ENCODE assay signal across 16 mouse cellular contexts in the genomic region with DNA sequence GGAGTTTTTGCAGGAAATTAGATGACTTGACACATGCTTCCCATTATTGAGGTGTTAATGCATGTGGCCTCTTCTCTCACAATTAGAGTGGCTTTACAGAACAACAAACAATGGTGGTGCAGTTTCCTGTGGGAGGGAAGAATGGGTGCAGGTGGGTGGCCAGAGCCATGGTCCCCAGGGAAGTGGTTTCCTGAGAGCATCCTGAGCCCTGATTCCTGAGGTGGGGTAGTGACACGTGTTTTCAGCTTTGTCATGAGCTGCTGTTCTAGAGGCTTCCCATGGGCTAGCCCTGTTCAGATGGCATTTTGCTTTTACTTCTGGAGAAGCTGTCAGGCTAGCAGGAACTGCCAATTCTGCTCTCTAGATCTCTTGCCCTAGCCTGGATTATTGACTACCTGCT. TPM values are rescaled to one million over a fixed set of nuclear protein-coding genes. Genes with fewer than 3 reads are reported as not detected.
DNase-seq lines count a peak whose midpoint lies in the region; ATAC-seq and TF ChIP-seq lines count a peak whose summit lies in the region.
"Had no signal": no experiment of that assay in that cellular context is flagged by ENCODE, and none has a peak within 500 bp of the region (broad histone marks: within the 10 kb centered on the region; RNA-seq: fewer than 3 reads in every experiment).

No protein-coding gene starts in this region.

- H3K27me3 ChIP-seq in kidney, adult 2 months (replicated peaks; ENCODE audit: control insufficient read depth, insufficient read depth, low read length) = no peaks in the 10 kb centered on the region
- H3K27me3 ChIP-seq: liver, embryonic 12.5 days had no signal

- WGBS in kidney, adult 2 months = 73% methylated on average over 1 of the region's 1 CpGs

- peaks cover 6% of the 10 kb centered on the region for H3K4me1 ChIP-seq in kidney, adult 2 months (ENCODE audit: control insufficient read depth, insufficient read depth, low read length)
- H3K4me1 ChIP-seq in brown adipose tissue, adult 24 weeks (ENCODE audit: control insufficient read depth, insufficient read depth, insufficient read length, low read length) = peaks cover 33% of the 10 kb centered on the region

- H3K4me3 ChIP-seq in kidney, adult 2 months (ENCODE audit: insufficient read depth, low read depth, low read length) = no peak overlapping the region
- no peak overlapping the region for H3K4me3 ChIP-seq in brown adipose tissue, adult 24 weeks (ENCODE audit: insufficient read depth, low read depth, low read length)
- H3K4me3 ChIP-seq: liver, embryonic 12.5 days had no signal

- no peak for TF ChIP-seq POLR2A in kidney, adult 2 months (IDR thresholded peaks at IDR 0.05; ENCODE audit: low read depth, low read length)

- no peak for ATAC-seq in erythroblast, adult 5-6 weeks (replicated peaks; ENCODE audit: low FRiP score, poor library complexity, severe bottlenecking)
- ATAC-seq: forebrain, embryonic 14.5 days; liver, embryonic 12.5 days had no signal

- H3K36me3 ChIP-seq in kidney, adult 2 months (ENCODE audit: control insufficient read depth, insufficient read depth, low read length) = no peaks in the 10 kb centered on the region
- H3K36me3 ChIP-seq: G1E; liver, embryonic 12.5 days had no signal

- peak overlapping the region; percentile 7; the same call in 1 of the 2 replicates for H3K27ac ChIP-seq in kidney, adult 2 months (ENCODE audit: insufficient read depth, low read depth, low read length)
- H3K27ac ChIP-seq in brown adipose tissue, adult 24 weeks (replicated peaks; ENCODE audit: low read depth, low read length) = peak overlapping the region; percentile 78
- H3K27ac ChIP-seq: liver, embryonic 12.5 days; stomach, postnatal 0 days had no signal

- no peak for TF ChIP-seq CTCF in kidney, adult 2 months (conservative IDR thresholded peaks at IDR 0.05; ENCODE audit: insufficient read depth, insufficient read length, low read depth, low read length)

- intact Hi-C loops in heart, postnatal 10 days (cut with DNase I) = no loop called here

- DNase-seq in kidney, adult 2 months = peak; percentile 36
- DNase-seq in kidney, postnatal 4 days = no peak
- peak; percentile 61 for DNase-seq in heart, adult 8-10 months (ENCODE audit: low spot score)
- DNase-seq in heart, postnatal 10 days = peak; percentile 38 to 47
- no peak for DNase-seq in Muller cell, postnatal 12 days (ENCODE audit: inconsistent ontology term)
- DNase-seq: adrenal gland, adult 8-10 months; cerebellum, adult 9-11 months; embryo, embryonic 11 days; lung, postnatal 10 days; thymus, postnatal 25 days had no signal

RNA-seq across cellular contexts. Expression of gene Grk5, which starts 59.4 kb away (rescaled TPM):
- 2.5 and 2.8 TPM in 2 replicates for polyA plus RNA-seq in kidney, adult 2 months (2012; rRNA removed)
- polyA plus RNA-seq in brown adipose tissue, adult 24 weeks (2012; ENCODE audit: insufficient read depth, insufficient read length, missing spikeins) = 16.7 and 22.8 TPM in 2 replicates
- 10 to 100 TPM; 21.4 to 45.5 (median 35.8) TPM for total RNA-seq in heart, adult 8-10 months (2022)
- total RNA-seq in heart, postnatal 10 days (2021) = 10 to 100 TPM; 26.3 to 28.3 TPM
- 2.7 and 12.1 TPM in 2 replicates for total RNA-seq in erythroblast, adult 5-6 weeks (2015; ENCODE audit: low replicate concordance)
- total RNA-seq in erythroblast, adult 5-6 weeks (2017; ENCODE audit: low replicate concordance) = 5.2 and 14.6 TPM in 2 replicates

Comparison
In these comparisons a context has a peak if more than half of its experiments do, and no peak if none do; other contexts are left out.
1. DNase-seq: peak in kidney, adult 2 months (single experiment), heart, adult 8-10 months (single experiment) and heart, postnatal 10 days (2 of 2); none in kidney, postnatal 4 days (0 of 2) and Muller cell, postnatal 12 days (single experiment).